Mouse (Mus musculus): Measurements from ENCODE around the gene Tjp2. TPM values are rescaled to one million over a fixed set of nuclear protein-coding genes. Genes with fewer than 3 reads are reported as not detected.

The Tjp2 gene
- polyA plus RNA-seq, 1 experiment from 2014 or later, result 20.6 TPM

DNA sequence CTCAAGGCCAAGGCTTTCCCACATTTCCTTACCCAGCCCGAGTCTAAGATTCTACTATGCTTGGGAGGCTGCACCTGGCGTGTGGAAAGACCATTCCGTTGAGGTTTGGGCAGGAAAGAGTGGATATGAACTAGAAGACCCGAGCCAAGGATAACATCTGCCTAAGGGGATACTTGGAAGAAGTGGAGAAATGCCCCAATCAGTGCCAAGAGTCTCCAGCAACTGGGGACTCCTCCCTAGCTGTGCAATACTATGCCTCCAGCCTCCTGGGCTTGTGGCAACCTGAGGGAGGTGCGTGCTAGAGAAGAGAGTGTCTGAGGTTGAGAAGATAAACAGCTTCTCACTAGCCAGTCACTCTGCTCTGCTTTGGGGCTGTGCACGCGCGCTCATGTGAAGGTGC, 148.9 kb downstream of the Tjp2 start:
- Histone ChIP-seq H3K27ac (peak overlapping the region; percentile 65), H3K4me3 (no peak overlapping the region), H3K27me3 (no peaks in the 10 kb centered on the region), H3K4me1 (peaks cover 5% of the 10 kb centered on the region), H3K9me3 (no peaks in the 10 kb centered on the region), H3K36me3 (no peaks in the 10 kb centered on the region), H3K4me2 (0 out of 2 replicates have a peak overlapping the region, but pooled peaks have one; percentile 0), H3K9ac (no peak overlapping the region)
- ATAC-seq (ENCODE audit: insufficient number of reproducible peaks, low FRiP score, low TSS enrichment, low read depth), result peak; percentile 71; the same call in 1 of the 2 replicates
- WGBS, result 53% methylated on average over 8 of the region's 8 CpGs

GRCm38 (mm10) chr19:24073155-24073554, 151.7 kb downstream of the Tjp2 start:
- H3K4me2 ChIP-seq, result no peak overlapping the region
- no peaks in the 10 kb centered on the region for H3K27me3 ChIP-seq
- peaks cover 5% of the 10 kb centered on the region for H3K4me1 ChIP-seq
- no peaks in the 10 kb centered on the region for H3K36me3 ChIP-seq
- 59% methylated on average over 4 of the region's 4 CpGs for WGBS
- H3K27ac ChIP-seq, result no peak overlapping the region
- ATAC-seq (ENCODE audit: insufficient number of reproducible peaks, low FRiP score, low TSS enrichment, low read depth), result no peak
- H3K9me3 ChIP-seq, result no peaks in the 10 kb centered on the region
- no peak overlapping the region for H3K9ac ChIP-seq
- no peak overlapping the region for H3K4me3 ChIP-seq

DNA sequence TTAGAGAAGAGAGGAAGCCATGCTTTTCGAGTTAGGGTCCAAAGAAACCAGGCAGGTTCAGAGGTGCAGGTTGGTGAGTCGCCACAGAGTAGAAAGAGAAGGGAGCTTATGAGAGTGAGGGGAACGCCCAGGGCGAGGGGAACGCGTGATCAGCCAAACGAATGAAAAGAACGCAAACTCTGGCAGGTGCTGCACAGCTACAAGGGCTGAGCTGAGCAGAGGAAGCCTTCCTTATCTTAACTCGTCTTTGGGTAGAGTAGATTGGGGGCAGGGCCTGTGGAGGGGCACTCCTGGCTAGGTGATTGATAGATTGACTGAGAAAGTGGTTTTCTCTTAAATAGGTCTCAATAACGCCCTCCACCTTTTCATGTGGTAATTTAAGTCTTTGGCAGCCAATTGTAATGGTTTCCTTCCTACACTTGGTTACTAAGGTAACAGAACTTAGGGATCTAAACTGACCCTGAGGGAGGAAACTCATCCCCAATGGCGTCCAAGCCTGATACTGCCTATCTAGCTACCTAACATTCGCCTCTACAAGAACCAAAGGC, 160.4 kb downstream of the Tjp2 start:
- Histone ChIP-seq H3K27ac (no peak overlapping the region), H3K4me2 (no peak overlapping the region), H3K27me3 (no peaks in the 10 kb centered on the region), H3K36me3 (no peaks in the 10 kb centered on the region), H3K4me1 (no peaks in the 10 kb centered on the region), H3K4me3 (no peak overlapping the region), H3K9ac (no peak overlapping the region), H3K9me3 (no peaks in the 10 kb centered on the region)
- no peak for ATAC-seq (ENCODE audit: insufficient number of reproducible peaks, low FRiP score, low TSS enrichment, low read depth)
- 48% methylated on average over 12 of the region's 12 CpGs for WGBS

GRCm38 (mm10) chr19:24063585-24063984, 161.2 kb downstream of the Tjp2 start:
- Histone ChIP-seq H3K9ac (no peak overlapping the region), H3K4me1 (no peaks in the 10 kb centered on the region), H3K27ac (no peak overlapping the region), H3K27me3 (no peaks in the 10 kb centered on the region), H3K36me3 (no peaks in the 10 kb centered on the region), H3K9me3 (no peaks in the 10 kb centered on the region), H3K4me3 (no peak overlapping the region), H3K4me2 (no peak overlapping the region)
- no peak for ATAC-seq (ENCODE audit: insufficient number of reproducible peaks, low FRiP score, low TSS enrichment, low read depth)
- 50% methylated on average over 4 of the region's 4 CpGs for WGBS

- Histone ChIP-seq H3K36me3 (no peaks in the 10 kb centered on the region), H3K9me3 (no peaks in the 10 kb centered on the region), H3K4me3 (no peak overlapping the region), H3K27ac (no peak overlapping the region), H3K27me3 (no peaks in the 10 kb centered on the region), H3K9ac (no peak overlapping the region), H3K4me2 (no peak overlapping the region), H3K4me1 (peaks cover 4% of the 10 kb centered on the region; the same call in 1 of the 2 replicates)
- ATAC-seq (ENCODE audit: insufficient number of reproducible peaks, low FRiP score, low TSS enrichment, low read depth), result no peak
- 63% methylated on average over 8 of the region's 8 CpGs for WGBS
These were observed 166.0 kb downstream of the Tjp2 start for GRCm38 (mm10) chr19:24058851-24059250.

- no peak for ATAC-seq (ENCODE audit: insufficient number of reproducible peaks, low FRiP score, low TSS enrichment, low read depth)
- no peak overlapping the region for H3K27ac ChIP-seq
- no peaks in the 10 kb centered on the region for H3K9me3 ChIP-seq
- 67% methylated on average over 5 of the region's 5 CpGs for WGBS
- H3K4me3 ChIP-seq, result no peak overlapping the region
- no peaks in the 10 kb centered on the region for H3K36me3 ChIP-seq
- no peak overlapping the region for H3K4me2 ChIP-seq
- no peaks in the 10 kb centered on the region for H3K27me3 ChIP-seq
- H3K9ac ChIP-seq, result no peak overlapping the region
- peaks cover 4% of the 10 kb centered on the region; the same call in 1 of the 2 replicates for H3K4me1 ChIP-seq
These were observed 166.8 kb downstream of the Tjp2 start for GRCm38 (mm10) chr19:24058021-24058420.

DNA sequence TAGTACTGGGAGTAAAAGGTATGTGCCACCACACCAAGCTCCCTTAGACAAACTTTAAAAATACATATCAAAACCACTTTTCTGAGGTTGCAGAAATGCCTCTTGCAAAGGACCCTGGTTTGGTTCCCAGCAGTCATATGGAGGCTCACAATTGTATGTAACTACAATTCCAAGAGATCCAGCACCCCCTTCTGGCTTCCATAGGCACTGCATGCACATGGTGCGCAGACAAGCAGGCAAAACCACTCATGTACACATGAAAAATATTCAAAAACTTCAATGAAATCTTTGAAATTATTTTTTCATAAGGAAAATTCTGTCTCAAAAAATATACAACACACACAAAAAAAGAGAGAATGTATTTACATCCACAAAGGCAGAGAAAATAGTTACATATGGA, 167.9 kb downstream of the Tjp2 start:
- no peak overlapping the region for H3K27ac ChIP-seq
- H3K9me3 ChIP-seq, result no peaks in the 10 kb centered on the region
- H3K4me1 ChIP-seq, result peaks cover 4% of the 10 kb centered on the region; the same call in 1 of the 2 replicates
- no peak overlapping the region for H3K9ac ChIP-seq
- H3K4me2 ChIP-seq, result no peak overlapping the region
- no peak for ATAC-seq (ENCODE audit: insufficient number of reproducible peaks, low FRiP score, low TSS enrichment, low read depth)
- H3K36me3 ChIP-seq, result no peaks in the 10 kb centered on the region
- 95% methylated on average over 1 of the region's 1 CpGs for WGBS
- no peak overlapping the region for H3K4me3 ChIP-seq
- H3K27me3 ChIP-seq, result no peaks in the 10 kb centered on the region

DNA sequence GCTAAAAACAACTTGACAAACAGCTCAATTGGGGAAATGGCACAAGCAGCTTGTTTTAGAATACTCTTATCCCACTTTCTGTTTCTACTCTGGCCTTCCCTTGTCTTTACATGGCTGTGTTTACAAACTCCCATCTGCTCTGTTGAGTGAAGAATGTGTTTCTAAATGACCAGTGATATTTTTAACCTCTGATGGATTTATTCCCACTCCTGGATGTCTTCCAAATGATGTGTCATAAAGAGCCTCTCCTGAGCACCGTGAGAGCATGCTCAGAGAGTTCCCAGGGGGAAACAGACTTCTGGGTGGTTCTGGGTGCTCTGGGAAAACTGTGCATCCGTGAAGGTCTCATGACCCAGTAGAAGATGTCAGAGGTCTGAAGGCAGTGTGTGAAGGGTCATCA, 169.9 kb downstream of the Tjp2 start:
- Histone ChIP-seq H3K4me1 (peaks cover 4% of the 10 kb centered on the region; the same call in 1 of the 2 replicates), H3K36me3 (no peaks in the 10 kb centered on the region), H3K9me3 (no peaks in the 10 kb centered on the region), H3K4me2 (no peak overlapping the region), H3K27ac (no peak overlapping the region), H3K27me3 (no peaks in the 10 kb centered on the region), H3K4me3 (no peak overlapping the region), H3K9ac (no peak overlapping the region)
- WGBS, result 46% methylated on average over 2 of the region's 2 CpGs
- ATAC-seq (ENCODE audit: insufficient number of reproducible peaks, low FRiP score, low TSS enrichment, low read depth), result no peak

GRCm38 (mm10) chr19:24054265-24054664, 170.6 kb downstream of the Tjp2 start:
- H3K9ac ChIP-seq, result no peak overlapping the region
- no peak overlapping the region for H3K4me2 ChIP-seq
- no peaks in the 10 kb centered on the region for H3K27me3 ChIP-seq
- 18% methylated on average over 5 of the region's 5 CpGs for WGBS
- peaks cover 4% of the 10 kb centered on the region; the same call in 1 of the 2 replicates for H3K4me1 ChIP-seq
- no peak overlapping the region for H3K4me3 ChIP-seq
- H3K9me3 ChIP-seq, result no peaks in the 10 kb centered on the region
- no peaks in the 10 kb centered on the region for H3K36me3 ChIP-seq
- ATAC-seq (ENCODE audit: insufficient number of reproducible peaks, low FRiP score, low TSS enrichment, low read depth), result no peak
- no peak overlapping the region for H3K27ac ChIP-seq

- Histone ChIP-seq H3K27ac (no peak overlapping the region), H3K4me1 (peaks cover 4% of the 10 kb centered on the region; the same call in 1 of the 2 replicates), H3K27me3 (no peaks in the 10 kb centered on the region), H3K9me3 (no peaks in the 10 kb centered on the region), H3K36me3 (no peaks in the 10 kb centered on the region), H3K9ac (no peak overlapping the region), H3K4me3 (no peak overlapping the region), H3K4me2 (no peak overlapping the region)
- ATAC-seq (ENCODE audit: insufficient number of reproducible peaks, low FRiP score, low TSS enrichment, low read depth), result no peak
- WGBS, result 52% methylated on average over 2 of the region's 2 CpGs
These were observed 174.3 kb downstream of the Tjp2 start for GRCm38 (mm10) chr19:24050514-24050913.

DNA sequence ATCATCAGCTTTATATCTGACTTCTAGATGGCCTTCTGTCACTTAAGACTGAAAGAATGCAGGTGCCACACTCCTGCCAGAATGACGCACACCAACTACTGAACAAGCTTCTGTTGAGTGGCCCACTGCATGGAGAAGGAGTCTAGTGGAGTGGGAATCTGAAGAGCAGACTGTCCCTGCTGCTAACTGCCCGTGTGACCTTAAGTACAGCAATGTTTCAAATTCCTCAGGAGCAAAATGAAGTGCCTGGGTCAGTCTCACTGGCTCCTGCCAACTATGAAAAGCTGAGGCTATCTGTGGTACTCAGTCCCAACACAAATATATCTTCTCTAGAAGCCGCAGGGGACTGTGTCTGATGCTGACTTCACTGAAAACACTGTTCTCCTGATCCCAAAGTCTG, 175.5 kb downstream of the Tjp2 start:
- 82% methylated on average over 3 of the region's 3 CpGs for WGBS
- Histone ChIP-seq H3K9ac (no peak overlapping the region), H3K4me1 (peaks cover 2% of the 10 kb centered on the region; the same call in 1 of the 2 replicates), H3K36me3 (no peaks in the 10 kb centered on the region), H3K4me3 (no peak overlapping the region), H3K9me3 (no peaks in the 10 kb centered on the region), H3K27me3 (no peaks in the 10 kb centered on the region), H3K27ac (no peak overlapping the region), H3K4me2 (no peak overlapping the region)
- ATAC-seq (ENCODE audit: insufficient number of reproducible peaks, low FRiP score, low TSS enrichment, low read depth), result no peak

DNA sequence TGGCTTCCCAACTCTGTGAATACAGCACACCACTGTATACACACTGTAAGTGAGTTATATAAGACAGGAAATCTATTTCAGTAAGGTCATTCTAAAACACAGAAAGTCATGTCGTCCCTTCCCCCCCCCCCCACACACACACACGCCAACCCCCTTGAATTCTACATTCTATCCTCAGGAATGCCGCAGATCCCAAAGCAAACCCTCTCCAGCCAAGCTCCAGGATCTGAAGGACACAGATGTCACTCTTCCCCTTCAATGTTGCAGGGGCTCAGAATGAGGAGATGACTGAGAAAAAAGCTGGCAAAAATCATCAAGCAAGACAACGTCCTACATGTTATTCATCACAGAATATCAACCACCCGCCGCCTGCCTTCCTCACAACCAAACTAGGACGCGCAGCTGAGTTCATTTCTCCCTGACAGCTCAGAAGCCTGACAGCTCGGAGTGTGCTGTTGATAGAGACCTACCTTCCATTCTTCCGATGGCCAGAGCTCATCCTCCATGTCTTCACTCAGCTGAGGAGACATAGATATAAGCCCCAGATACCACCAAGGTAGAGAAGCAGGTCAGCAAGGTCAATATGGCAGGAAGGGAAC, 178.3 kb downstream of the Tjp2 start:
- no peak overlapping the region for H3K4me2 ChIP-seq
- 82% methylated on average over 10 of the region's 10 CpGs for WGBS

More for the DNA sequence above, 178.3 kb downstream of the Tjp2 start:
- Histone ChIP-seq H3K4me3 (no peak overlapping the region), H3K27me3 (no peaks in the 10 kb centered on the region), H3K4me1 (no peaks in the 10 kb centered on the region), H3K36me3 (no peaks in the 10 kb centered on the region), H3K9me3 (no peaks in the 10 kb centered on the region), H3K27ac (no peak overlapping the region), H3K9ac (no peak overlapping the region)
- ATAC-seq (ENCODE audit: insufficient number of reproducible peaks, low FRiP score, low TSS enrichment, low read depth), result no peak

All from limb, embryonic 15.5 days (tissue).